Mouse (Mus musculus): ENCODE data around the gene Fam186b.

GRCm38 (mm10) chr15:99341102-99341501 lies 45.4 kb upstream of the Fam186b start:
- TF ChIP-seq CTCF (IDR thresholded peaks at IDR 0.05; ENCODE audit: low read depth) (no peak), EP300 (IDR thresholded peaks at IDR 0.05; ENCODE audit: low read depth) (no peak)
